Mouse (Mus musculus) central nervous system, embryonic 18 days (tissue): ENCODE measurements around the gene Olfr1039. TPM values are rescaled to one million over a fixed set of nuclear protein-coding genes. Genes with fewer than 3 reads are reported as not detected.

Experiments used
- polyA plus RNA-seq: library from polyadenylated mRNA; depleted of rRNA; stranded (reverse); fragments of >200 nt; gene quantifications from 2 replicates; pipeline ENCODE4 v1.2.3, GENCODE M21; 2012; rRNA removed

Gene Olfr1039
- polyA plus RNA-seq = not detected in 2 replicates

GRCm38 (mm10) chr2:86135828-86136227 is at the start of gene Olfr1039:
Gene Olfr1039 (minus strand): TSS chr2:86135928.

GRCm38 (mm10) chr2:86177720-86178119 is 42.0 kb upstream of the Olfr1039 start, which contains the start of gene Olfr1044:
Gene Olfr1044 (minus strand): TSS chr2:86177820.

GRCm38 (mm10) chr2:86167422-86167821 is 31.7 kb upstream of the Olfr1039 start, which contains the start of gene Olfr1043:
Gene Olfr1043 (minus strand): TSS chr2:86167522.

GRCm38 (mm10) chr2:86161738-86162137 is 26.0 kb upstream of the Olfr1039 start, which contains the start of gene Olfr1042:
Gene Olfr1042 (minus strand): TSS chr2:86161838.

GRCm38 (mm10) chr2:86146632-86147031 is 10.9 kb upstream of the Olfr1039 start, which contains the start of gene Olfr1040:
Gene Olfr1040 (minus strand): TSS chr2:86146732.

GRCm38 (mm10) chr2:86087285-86087684 is 48.4 kb downstream of the Olfr1039 start, which contains the start of gene Olfr1037:
Gene Olfr1037 (minus strand): TSS chr2:86087385.

Other genes with a start within 250 kb of the Olfr1039 start
- not detected in 2 replicates for gene Olfr1024, start 230.9 kb downstream of the Olfr1039 start, polyA plus RNA-seq
- not detected in 2 replicates for gene Olfr1025-ps1, start 220.7 kb downstream of the Olfr1039 start, polyA plus RNA-seq
- not detected in 2 replicates for gene Olfr1026, start 214.4 kb downstream of the Olfr1039 start, polyA plus RNA-seq
- gene Olfr1028, start 185.5 kb downstream of the Olfr1039 start, polyA plus RNA-seq = not detected in 2 replicates
- gene Olfr1029, start 162.0 kb downstream of the Olfr1039 start, polyA plus RNA-seq = not detected in 2 replicates
- not detected in 2 replicates for gene Olfr1030, start 156.7 kb downstream of the Olfr1039 start, polyA plus RNA-seq
- gene Olfr1031, start 145.6 kb downstream of the Olfr1039 start, polyA plus RNA-seq = not detected in 2 replicates
- not detected in 2 replicates for gene Olfr1032, start 130.4 kb downstream of the Olfr1039 start, polyA plus RNA-seq
- 0.34 and 0.35 TPM in 2 replicates for gene Olfr1033, start 115.3 kb downstream of the Olfr1039 start, polyA plus RNA-seq
- 0.03 and 0.04 TPM in 2 replicates for gene Olfr1034, start 90.1 kb downstream of the Olfr1039 start, polyA plus RNA-seq
- not detected in 2 replicates for gene Olfr1036, start 61.9 kb downstream of the Olfr1039 start, polyA plus RNA-seq
- gene Olfr1037, start 48.5 kb downstream of the Olfr1039 start, polyA plus RNA-seq = not detected in 2 replicates
- not detected in 2 replicates for gene Olfr1040, start 10.8 kb upstream of the Olfr1039 start, polyA plus RNA-seq
- not detected in 2 replicates for gene Olfr1042, start 25.9 kb upstream of the Olfr1039 start, polyA plus RNA-seq
- gene Olfr1043, start 31.6 kb upstream of the Olfr1039 start, polyA plus RNA-seq = not detected in 2 replicates
- gene Olfr1044, start 41.9 kb upstream of the Olfr1039 start, polyA plus RNA-seq = not detected in 2 replicates
- gene Olfr52, start 49.8 kb upstream of the Olfr1039 start, polyA plus RNA-seq = not detected in 2 replicates
- not detected in 2 replicates for gene Olfr1045, start 67.1 kb upstream of the Olfr1039 start, polyA plus RNA-seq
- gene Olfr1046, start 83.4 kb upstream of the Olfr1039 start, polyA plus RNA-seq = not detected in 2 replicates
- gene Olfr1047, start 95.5 kb upstream of the Olfr1039 start, polyA plus RNA-seq = not detected in 2 replicates
- not detected in 2 replicates for gene Olfr1048, start 104.4 kb upstream of the Olfr1039 start, polyA plus RNA-seq
- not detected in 2 replicates for gene Olfr1049, start 122.4 kb upstream of the Olfr1039 start, polyA plus RNA-seq
- gene Olfr1051, start 143.2 kb upstream of the Olfr1039 start, polyA plus RNA-seq = not detected in 2 replicates
- not detected in 2 replicates for gene Olfr1052, start 156.5 kb upstream of the Olfr1039 start, polyA plus RNA-seq
- gene Olfr1053, start 179.4 kb upstream of the Olfr1039 start, polyA plus RNA-seq = not detected in 2 replicates
- gene Olfr1054, start 199.5 kb upstream of the Olfr1039 start, polyA plus RNA-seq = not detected in 2 replicates
- not detected in 2 replicates for gene Olfr1055, start 214.4 kb upstream of the Olfr1039 start, polyA plus RNA-seq
- gene Olfr1056, start 226.5 kb upstream of the Olfr1039 start, polyA plus RNA-seq = not detected in 2 replicates
- gene Olfr1057, start 242.5 kb upstream of the Olfr1039 start, polyA plus RNA-seq = not detected in 2 replicates